In genomic region chr9:46920081-46920480, GRCm38 (mm10) we compare ENCODE assay signal across 28 mouse cellular contexts.
"Had no signal": no experiment of that assay in that cellular context is flagged by ENCODE, and none has a peak within 500 bp of the region (broad histone marks: within the 10 kb centered on the region; RNA-seq: fewer than 3 reads in every experiment).

No protein-coding gene starts in this region.

- H3K27ac ChIP-seq: gastrocnemius, adult 2 months; heart, adult 2 months; heart, embryonic 13.5 days; heart, embryonic 15.5 days; hindbrain, embryonic 13.5 days; hindbrain, embryonic 15.5 days; kidney, embryonic 15.5 days; kidney, postnatal 0 days; limb, embryonic 10.5 days; limb, embryonic 12.5 days; liver, embryonic 13.5 days; liver, embryonic 15.5 days had no signal

- H3K4me3 ChIP-seq: gastrocnemius, adult 2 months; heart, adult 2 months; heart, embryonic 13.5 days; heart, embryonic 15.5 days; hindbrain, embryonic 13.5 days; hindbrain, embryonic 15.5 days; kidney, embryonic 15.5 days; limb, embryonic 10.5 days; limb, embryonic 12.5 days; liver, embryonic 13.5 days; liver, embryonic 15.5 days had no signal

- ATAC-seq: intestine, embryonic 16.5 days; liver, postnatal 0 days had no signal

- H3K36me3 ChIP-seq: heart, embryonic 13.5 days; heart, embryonic 15.5 days; hindbrain, embryonic 13.5 days; hindbrain, embryonic 15.5 days; kidney, embryonic 15.5 days; limb, embryonic 10.5 days; limb, embryonic 12.5 days; liver, embryonic 13.5 days; liver, embryonic 15.5 days had no signal

- DNase-seq: gastrocnemius, adult 2 months; gastrocnemius, postnatal 14 days; gastrocnemius, postnatal 36 days; heart, adult 2 months; heart, postnatal 14 days; heart, postnatal 36 days; kidney, adult 11 months; kidney, adult 2 months; kidney, adult 9 months; kidney, postnatal 14 days; kidney, postnatal 36 days; layer of hippocampus, adult 9-11 months; layer of hippocampus, postnatal 36 days; liver; liver, embryonic 13.5 days; liver, postnatal 0 days had no signal

- H3K27me3 ChIP-seq: heart, embryonic 13.5 days; hindbrain, embryonic 13.5 days; hindbrain, embryonic 15.5 days; kidney, embryonic 15.5 days; liver, embryonic 13.5 days; liver, embryonic 15.5 days had no signal

- H3K4me1 ChIP-seq: heart, embryonic 15.5 days; hindbrain, embryonic 13.5 days; hindbrain, embryonic 15.5 days; kidney, embryonic 15.5 days; limb, embryonic 10.5 days; limb, embryonic 12.5 days; liver, embryonic 13.5 days; liver, embryonic 15.5 days had no signal

- H3K4me2 ChIP-seq: heart, embryonic 11.5 days; heart, embryonic 13.5 days; heart, embryonic 15.5 days; hindbrain, embryonic 13.5 days; hindbrain, embryonic 15.5 days; kidney, embryonic 15.5 days; limb, embryonic 12.5 days; liver, embryonic 11.5 days; liver, embryonic 13.5 days; liver, embryonic 15.5 days had no signal

- H3K9me3 ChIP-seq: heart, embryonic 15.5 days; hindbrain, embryonic 13.5 days; hindbrain, embryonic 15.5 days; limb, embryonic 10.5 days; liver, embryonic 13.5 days; liver, embryonic 15.5 days had no signal

- H3K9ac ChIP-seq: heart, embryonic 13.5 days; heart, embryonic 15.5 days; hindbrain, embryonic 13.5 days; hindbrain, embryonic 15.5 days; kidney, embryonic 15.5 days; limb, embryonic 12.5 days; liver, embryonic 13.5 days; liver, embryonic 15.5 days; liver, postnatal 0 days had no signal
